Mouse (Mus musculus) limb, embryonic 11.5 days (tissue): ENCODE data around the gene Slc22a23. TPM values are rescaled to one million over a fixed set of nuclear protein-coding genes. Genes with fewer than 3 reads are reported as not detected.
A peak's percentile ranks its signal among the peaks of the same experiment; 100 is the strongest.

ENCODE experiments used
- ATAC-seq: fragments of 200-750 bp; cut with Nextera tagmentation; 2 replicates; pipeline ENCODE4 v1.8.0; 2017; ENCODE audit warnings: low read depth; ENCODE audit not compliant: insufficient number of reproducible peaks, low FRiP score, low TSS enrichment
- DNase-seq: peaks from one replicate; pipeline ENCODE4 v3.0.0-alpha.2; 2015; ENCODE audit warnings: low spot score
- H3K27ac ChIP-seq: fragments of 300-500 bp; sonication (generic); replicated peaks from 2 replicates; pipeline ENCODE4 v1.5.1; 2014; ENCODE audit warnings: low read depth, mild to moderate bottlenecking, low read length
- H3K27me3 ChIP-seq: fragments of 300-500 bp; sonication (generic); 2 replicates; pipeline ENCODE4 v1.6.1; 2014; ENCODE audit warnings: mild to moderate bottlenecking, low read length, mixed read lengths; ENCODE audit not compliant: control insufficient read depth, insufficient read depth
- H3K36me3 ChIP-seq: fragments of 300-500 bp; sonication (generic); 2 replicates; pipeline ENCODE4 v1.6.1; 2014; ENCODE audit warnings: mild to moderate bottlenecking, low read length, moderate library complexity, mixed read lengths; ENCODE audit not compliant: control insufficient read depth, insufficient read depth
- H3K4me1 ChIP-seq: fragments of 300-500 bp; sonication (generic); 2 replicates; pipeline ENCODE4 v1.6.1; 2014; ENCODE audit warnings: low read length, mixed read lengths; ENCODE audit not compliant: control insufficient read depth, insufficient read depth
- H3K4me2 ChIP-seq: fragments of 300-500 bp; sonication (generic); 2 replicates; pipeline ENCODE4 v1.6.1; 2014; ENCODE audit warnings: low read depth, mild to moderate bottlenecking, moderate library complexity; ENCODE audit not compliant: severe bottlenecking
- H3K4me3 ChIP-seq: fragments of 300-500 bp; sonication (generic); 2 replicates; pipeline ENCODE4 v1.5.1; 2014; ENCODE audit warnings: low read depth, low read length
- H3K9ac ChIP-seq: fragments of 300-500 bp; sonication (generic); 2 replicates; pipeline ENCODE4 v1.6.1; 2014; ENCODE audit warnings: mild to moderate bottlenecking, low read length
- H3K9me3 ChIP-seq: fragments of 300-500 bp; sonication (generic); 2 replicates; pipeline ENCODE4 v1.6.1; 2016; ENCODE audit warnings: low read length; ENCODE audit not compliant: control insufficient read depth
- WGBS: fragments of 180-500 bp; shearing (Covaris S2); extraction: QIAGEN DNeasy Blood & Tissue Kit; methylation state at CpG from one replicate; pipeline ENCODE4 v1.1.7; 2014; 5-methylcytosine and 5-hydroxymethylcytosine counted together
- polyA plus RNA-seq: library from polyadenylated mRNA; unstranded; fragments of >200 nt; fragmentation: Nextera tagmentation; extraction: Ambion mirVana; gene quantifications from 2 replicates; pipeline ENCODE4 v1.2.1, GENCODE M21; 2014

Slc22a23 gene
- polyA plus RNA-seq, 1 experiment from 2014 or later = 3.2 TPM

DNA sequence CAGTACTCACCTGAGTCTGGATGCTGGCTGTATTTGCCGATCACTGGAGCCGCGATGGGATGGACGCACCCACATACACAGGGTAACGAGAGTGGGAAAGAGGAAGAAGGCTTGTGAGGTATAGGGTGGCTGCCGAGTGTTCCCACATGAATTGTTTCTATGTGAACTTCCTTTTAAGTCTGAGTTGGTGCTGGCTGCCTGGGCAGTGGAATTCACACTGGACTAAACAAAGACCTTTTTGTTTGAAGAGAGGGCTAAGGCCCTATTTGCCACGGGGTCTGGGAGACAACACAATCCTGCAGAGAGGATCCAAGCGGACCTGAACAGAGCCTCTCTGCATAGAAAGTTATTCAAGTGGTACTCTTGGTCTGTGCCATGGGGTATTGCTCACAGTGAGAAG lies 151.6 kb downstream of the Slc22a23 start:
- Histone ChIP-seq H3K4me2 (no peak overlapping the region), H3K4me3 (no peak overlapping the region), H3K36me3 (no peaks in the 10 kb centered on the region; the same call in 1 of the 2 replicates), H3K9ac (no peak overlapping the region), H3K4me1 (no peaks in the 10 kb centered on the region), H3K9me3 (no peaks in the 10 kb centered on the region), H3K27me3 (no peaks in the 10 kb centered on the region), H3K27ac (no peak overlapping the region)
- ATAC-seq (no peak), DNase-seq (no peak)
- WGBS = 85% methylated on average over 8 of the region's 8 CpGs

DNA sequence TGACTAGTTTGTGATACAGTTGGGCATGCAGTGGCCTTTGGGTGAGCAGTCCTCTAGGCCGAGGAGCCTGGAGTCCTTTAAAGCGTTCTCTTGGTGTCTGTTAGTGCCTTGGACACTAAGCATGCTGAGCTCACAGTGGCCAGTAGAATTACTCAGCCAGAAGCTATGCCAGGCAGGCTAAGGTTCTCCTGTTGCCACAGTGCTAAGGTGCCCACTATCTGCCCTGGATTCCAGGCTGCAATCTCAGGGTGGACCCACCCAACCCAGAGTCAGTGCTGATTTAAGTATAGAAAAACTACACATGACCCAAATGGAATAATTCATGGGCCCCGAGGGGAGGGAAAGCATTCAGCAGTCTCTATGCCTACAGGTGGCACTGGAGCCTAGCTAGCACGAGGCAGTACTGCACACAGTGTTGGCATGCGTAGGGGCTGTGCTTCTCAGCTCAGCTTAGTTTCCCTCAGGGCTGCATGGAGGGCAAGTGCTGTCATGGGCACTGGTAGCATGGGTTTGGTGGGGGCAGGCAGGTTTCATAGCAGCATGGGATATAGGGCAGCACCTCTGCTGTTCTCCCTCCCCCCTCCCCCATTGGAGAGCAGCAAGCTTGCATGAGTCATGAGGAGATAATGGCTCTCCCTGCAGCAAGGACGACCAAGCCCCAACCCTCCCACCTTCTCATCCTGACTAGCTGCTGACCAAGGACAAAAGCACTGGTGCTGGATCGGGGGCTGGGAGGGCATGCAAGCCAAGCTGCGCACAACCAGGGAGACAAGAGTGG lies 152.4 kb downstream of the Slc22a23 start:
- ATAC-seq (0 out of 2 replicates have a peak, but pooled peaks have one; percentile 39), DNase-seq (no peak)
- H3K36me3 ChIP-seq = no peaks in the 10 kb centered on the region; the same call in 1 of the 2 replicates
- H3K27me3 ChIP-seq = no peaks in the 10 kb centered on the region
- no peaks in the 10 kb centered on the region for H3K9me3 ChIP-seq
- H3K9ac ChIP-seq = no peak overlapping the region
- H3K27ac ChIP-seq = no peak overlapping the region
- no peaks in the 10 kb centered on the region for H3K4me1 ChIP-seq
- H3K4me2 ChIP-seq = no peak overlapping the region
- H3K4me3 ChIP-seq = no peak overlapping the region
- WGBS = 73% methylated on average over 8 of the region's 8 CpGs

DNA sequence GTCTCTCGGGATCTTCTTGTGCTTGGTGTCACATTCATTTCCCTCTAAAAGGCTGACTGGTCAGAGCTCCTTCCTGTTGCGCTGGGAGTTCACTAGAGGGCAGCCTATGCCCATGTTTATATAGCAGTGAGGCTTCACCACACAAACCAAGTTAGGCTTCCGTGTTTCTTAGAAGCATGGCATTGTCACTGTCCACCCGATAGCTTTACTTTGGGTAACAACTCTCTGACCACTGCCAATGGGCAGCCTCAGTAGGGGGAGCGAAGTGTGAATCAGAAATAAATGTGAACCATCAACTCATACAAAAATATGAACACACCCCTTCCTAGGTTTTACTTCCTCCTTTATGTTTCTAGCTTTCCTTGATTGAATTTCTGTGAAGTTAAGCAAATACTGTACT lies 157.4 kb downstream of the Slc22a23 start:
- H3K27ac ChIP-seq = no peak overlapping the region
- H3K4me1 ChIP-seq = no peaks in the 10 kb centered on the region
- no peak overlapping the region for H3K9ac ChIP-seq
- no peaks in the 10 kb centered on the region for H3K27me3 ChIP-seq
- ATAC-seq = 0 out of 2 replicates have a peak, but pooled peaks have one; percentile 57
- peak; percentile 68 for DNase-seq
- 20% methylated on average over 5 of the region's 5 CpGs for WGBS
- no peak overlapping the region for H3K4me3 ChIP-seq
- no peak overlapping the region for H3K4me2 ChIP-seq
- no peaks in the 10 kb centered on the region for H3K9me3 ChIP-seq
- peaks cover 2% of the 10 kb centered on the region; the same call in 1 of the 2 replicates for H3K36me3 ChIP-seq

DNA sequence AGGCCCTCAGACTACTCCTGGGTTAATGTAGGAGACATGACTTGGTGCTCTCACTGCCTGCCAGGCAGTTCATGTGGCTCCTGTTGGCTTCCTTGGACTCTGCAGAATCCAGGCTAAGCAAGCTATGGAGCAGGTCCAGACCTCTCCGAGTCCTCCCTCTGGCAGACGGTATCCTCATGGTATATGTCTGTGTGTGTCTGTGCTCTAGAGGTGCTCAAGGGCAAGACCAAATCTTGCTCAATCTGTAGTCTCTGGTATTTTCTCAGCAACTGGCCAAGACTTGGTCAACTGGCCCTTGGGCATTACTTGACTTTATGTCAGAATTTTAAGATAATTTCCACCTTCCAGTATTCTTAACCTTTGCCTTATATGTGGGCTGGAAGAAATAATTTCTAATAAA lies 159.6 kb downstream of the Slc22a23 start:
- Histone ChIP-seq H3K9ac (no peak overlapping the region), H3K9me3 (no peaks in the 10 kb centered on the region), H3K4me3 (no peak overlapping the region), H3K4me2 (no peak overlapping the region), H3K36me3 (peaks cover 2% of the 10 kb centered on the region; the same call in 1 of the 2 replicates), H3K27me3 (no peaks in the 10 kb centered on the region), H3K4me1 (no peaks in the 10 kb centered on the region), H3K27ac (no peak overlapping the region)
- DNase-seq (no peak), ATAC-seq (no peak)
- WGBS = 84% methylated on average over 2 of the region's 2 CpGs

DNA sequence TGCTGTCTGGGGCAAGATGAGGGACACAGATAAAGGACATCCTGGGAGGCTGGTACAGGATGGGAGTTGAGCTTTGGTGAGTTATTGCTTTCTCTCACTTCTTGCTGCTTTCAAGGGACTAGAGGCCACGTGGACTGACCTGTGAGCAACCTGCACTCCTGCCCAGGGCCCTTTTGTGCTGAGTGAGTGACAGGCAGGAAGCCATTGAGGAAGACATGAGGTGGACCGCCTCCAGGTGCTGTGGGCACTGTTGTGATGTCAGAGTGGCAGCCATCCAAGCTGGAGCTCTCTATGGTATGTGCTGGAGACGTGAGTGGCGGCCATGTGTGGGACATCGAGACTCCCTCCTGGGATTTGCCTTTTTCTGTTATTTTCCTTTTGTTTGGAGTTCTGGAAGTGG lies 163.4 kb downstream of the Slc22a23 start:
- ATAC-seq (no peak), DNase-seq (no peak)
- H3K27ac ChIP-seq = no peak overlapping the region
- no peaks in the 10 kb centered on the region for H3K27me3 ChIP-seq
- H3K4me2 ChIP-seq = no peak overlapping the region
- no peaks in the 10 kb centered on the region for H3K4me1 ChIP-seq
- H3K9ac ChIP-seq = no peak overlapping the region
- no peak overlapping the region for H3K4me3 ChIP-seq
- peaks cover 4% of the 10 kb centered on the region; the same call in 1 of the 2 replicates for H3K36me3 ChIP-seq
- WGBS = 93% methylated on average over 5 of the region's 5 CpGs
- H3K9me3 ChIP-seq = no peaks in the 10 kb centered on the region

DNA sequence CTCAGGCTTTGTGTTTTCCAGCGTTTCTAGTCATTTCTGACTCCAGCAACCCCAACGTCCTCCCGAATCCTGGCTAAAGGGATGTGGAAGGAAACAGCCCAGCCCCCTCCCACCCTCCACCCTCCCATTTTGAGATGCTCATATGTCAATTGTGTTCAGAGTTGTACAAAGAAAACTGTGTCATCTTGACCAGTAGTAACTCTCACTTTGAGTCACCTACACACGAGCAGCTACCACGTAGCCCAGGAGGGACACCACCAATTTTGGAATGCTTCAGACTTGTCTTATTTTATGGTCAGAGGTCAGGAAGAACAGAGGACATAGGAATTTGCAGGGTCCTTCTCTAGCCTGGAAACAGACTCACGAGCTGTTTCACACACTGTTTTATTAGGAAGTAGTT lies 171.0 kb downstream of the Slc22a23 start:
- no peak overlapping the region for H3K27ac ChIP-seq
- no peak for ATAC-seq
- H3K36me3 ChIP-seq = no peaks in the 10 kb centered on the region
- no peak overlapping the region for H3K9ac ChIP-seq
- no peak overlapping the region for H3K4me2 ChIP-seq
- H3K9me3 ChIP-seq = no peaks in the 10 kb centered on the region
- H3K4me3 ChIP-seq = no peak overlapping the region
- DNase-seq = no peak
- no peaks in the 10 kb centered on the region for H3K4me1 ChIP-seq
- no peaks in the 10 kb centered on the region for H3K27me3 ChIP-seq
- 92% methylated on average over 6 of the region's 6 CpGs for WGBS

DNA sequence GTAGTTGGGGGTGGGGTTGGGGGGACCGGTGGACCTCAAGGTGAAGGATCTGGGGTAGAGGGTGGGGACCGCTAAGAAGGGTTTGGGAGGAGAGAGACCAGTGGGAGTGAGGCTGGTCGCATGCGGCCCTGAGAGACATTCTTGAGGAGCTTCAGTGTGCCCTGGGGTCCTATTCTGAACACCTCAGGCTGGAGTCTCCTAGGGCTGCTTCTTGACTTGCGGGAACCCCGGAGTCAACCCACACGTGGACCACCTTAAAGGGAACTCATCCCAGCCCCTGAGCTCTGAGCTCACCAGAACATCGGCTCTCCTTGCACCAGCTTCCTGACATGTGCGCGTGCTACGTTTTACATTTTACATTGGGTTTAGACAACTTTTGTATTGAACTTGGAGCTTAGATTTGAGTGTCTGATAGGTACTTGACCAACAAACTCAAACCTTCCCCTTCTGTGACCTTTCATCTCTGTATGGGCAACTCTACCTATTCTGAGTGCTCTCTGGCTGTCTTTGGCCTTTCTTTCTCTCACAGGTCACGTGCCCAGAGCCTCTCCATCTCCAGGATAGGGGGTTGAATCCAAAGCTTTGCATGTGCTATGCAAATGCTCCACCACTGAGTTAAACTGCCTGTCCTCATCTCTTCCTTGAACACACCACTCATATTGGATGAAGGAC lies 181.5 kb downstream of the Slc22a23 start:
- 48% methylated on average over 12 of the region's 12 CpGs for WGBS
- no peak for ATAC-seq
- H3K27ac ChIP-seq = peak overlapping the region; percentile 65; the same call in 1 of the 2 replicates

DNA sequence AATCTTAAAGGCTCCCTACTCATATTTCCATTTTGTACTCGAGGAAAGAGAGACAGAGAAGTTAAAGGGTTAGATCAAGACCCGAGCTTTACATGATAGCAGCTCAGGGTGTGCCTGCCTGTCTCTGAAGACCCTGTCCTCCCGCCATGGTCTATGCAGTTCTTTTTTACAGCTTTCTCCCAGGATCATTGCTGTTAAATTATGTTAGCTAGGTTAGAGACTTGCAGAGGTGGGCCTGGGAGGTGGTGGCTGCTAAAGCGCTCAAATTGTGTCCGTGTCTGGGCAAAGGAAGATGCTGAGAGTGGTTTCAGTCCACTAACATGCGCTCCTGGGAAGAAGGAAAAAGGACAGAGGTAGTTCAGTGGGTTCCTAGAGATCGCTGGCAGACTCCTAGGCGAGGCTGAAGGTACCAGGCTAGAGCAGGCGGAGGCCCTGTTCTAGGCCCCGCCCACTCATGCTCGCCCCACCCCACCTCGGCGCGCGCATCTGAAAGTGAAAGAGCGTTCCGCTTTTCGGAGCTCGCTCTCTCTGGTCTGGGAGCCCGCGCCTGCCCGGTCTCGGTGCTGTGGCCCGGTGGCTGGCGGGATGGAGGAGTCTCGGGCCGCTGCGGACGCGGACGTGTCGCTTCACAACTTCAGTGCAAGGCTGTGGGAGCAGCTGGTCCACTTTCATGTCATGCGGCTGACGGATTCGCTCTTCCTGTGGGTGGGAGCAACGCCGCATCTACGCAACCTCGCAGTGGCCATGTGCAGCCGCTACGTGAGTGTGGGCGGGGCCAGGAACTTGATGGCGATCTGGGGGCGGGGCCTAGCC lies 182.3 kb downstream of the Slc22a23 start, which contains the start of gene Psmg4:
TSS of gene Psmg4 (plus strand) at position 474 of the 813 bp plus-strand sequence.
- DNase-seq = peak; percentile 95
- Histone ChIP-seq H3K9me3 (no peaks in the 10 kb centered on the region), H3K27ac (peak within 1 kb of the TSS; percentile 65; the same call in 1 of the 2 replicates), H3K36me3 (peaks cover 7% of the 10 kb centered on the region; the same call in 1 of the 2 replicates), H3K27me3 (no peaks in the 10 kb centered on the region), H3K9ac (peak within 1 kb of the TSS; percentile 78), H3K4me3 (peak within 1 kb of the TSS; percentile 66), H3K4me1 (peaks cover 5% of the 10 kb centered on the region), H3K4me2 (peak within 1 kb of the TSS; percentile 46)
- 2% methylated on average over 44 of the region's 44 CpGs for WGBS
- peak; percentile 94 for ATAC-seq

More for the DNA sequence above, 181.5 kb downstream of the Slc22a23 start:
- Histone ChIP-seq H3K36me3 (peaks cover 7% of the 10 kb centered on the region; the same call in 1 of the 2 replicates), H3K27me3 (no peaks in the 10 kb centered on the region), H3K9me3 (no peaks in the 10 kb centered on the region), H3K4me3 (peak overlapping the region; percentile 66), H3K9ac (peak overlapping the region; percentile 78), H3K4me1 (peaks cover 5% of the 10 kb centered on the region), H3K4me2 (peak overlapping the region; percentile 46)
- DNase-seq = no peak
